Mouse (Mus musculus): ENCODE data around the gene Tbrg1. TPM values are rescaled to one million over a fixed set of nuclear protein-coding genes. Genes with fewer than 3 reads are reported as not detected.

The Tbrg1 gene
- total and polyA plus RNA-seq, 2 experiments from 2014 or later = 63.5 to 97.0 TPM

DNA sequence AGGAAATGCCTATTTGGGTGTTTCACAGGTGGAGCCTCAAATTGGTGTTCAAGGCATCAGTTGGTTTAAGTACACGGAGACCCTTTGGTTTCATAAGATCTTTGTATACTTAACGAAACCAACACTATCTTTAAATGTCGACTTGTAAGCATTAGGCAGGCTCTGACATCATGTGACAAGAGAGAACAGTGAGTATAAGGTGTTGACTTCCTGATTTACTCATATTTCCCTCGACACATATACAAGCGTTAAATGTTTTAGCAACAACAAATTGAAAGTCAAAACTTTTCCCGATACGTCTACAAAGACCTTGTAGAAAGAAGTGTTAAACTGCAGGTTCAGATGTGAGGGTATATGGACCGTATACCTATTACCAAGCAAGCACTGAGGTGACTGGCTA is 1.2 kb downstream of the Tbrg1 start:
- Histone ChIP-seq H3K36me3 (ENCODE audit: insufficient read depth) (peaks cover 30% of the 10 kb centered on the region), H3K9ac (no peak overlapping the region), H3K27me3 (ENCODE audit: insufficient read depth, low read length) (no peaks in the 10 kb centered on the region), H3K4me3 (ENCODE audit: low read depth, low read length) (peak overlapping the region; percentile 75), H3K27ac (ENCODE audit: low read depth, low read length) (no peak overlapping the region), H3K9me3 (ENCODE audit: low read length) (no peaks in the 10 kb centered on the region), H3K4me1 (ENCODE audit: insufficient read depth) (peaks cover 12% of the 10 kb centered on the region; the same call in 1 of the 2 replicates), H3K4me2 (ENCODE audit: low read depth) (peak overlapping the region; percentile 77)
- no peak for ATAC-seq
- WGBS = 73% methylated on average over 8 of the region's 8 CpGs
- TF ChIP-seq CTCF (IDR thresholded peaks at IDR 0.05; ENCODE audit: low read depth) = no peak
- no peak for DNase-seq

DNA sequence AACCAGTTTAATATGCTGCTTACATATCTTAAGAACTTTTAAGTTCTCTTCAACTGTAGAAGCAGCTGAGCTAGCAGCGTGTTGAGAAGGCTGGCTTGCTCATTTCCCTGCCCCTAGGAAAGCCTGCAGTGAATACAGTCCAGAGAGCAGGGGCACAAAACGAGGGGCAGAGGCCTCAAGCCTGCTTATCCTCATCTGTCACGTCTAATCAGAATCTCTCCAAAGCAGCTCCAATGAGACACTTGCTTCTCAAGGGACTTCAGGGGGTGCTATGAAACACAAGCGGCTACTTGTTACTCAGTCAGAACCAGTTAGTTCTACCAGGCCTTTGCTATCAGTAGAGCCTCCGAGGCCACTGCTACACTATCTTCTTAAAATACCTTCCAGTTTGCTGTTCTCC is 3.3 kb downstream of the Tbrg1 start:
- TF ChIP-seq CTCF (IDR thresholded peaks at IDR 0.05; ENCODE audit: low read depth) = no peak
- Histone ChIP-seq H3K9ac (no peak overlapping the region), H3K27me3 (ENCODE audit: insufficient read depth, low read length) (no peaks in the 10 kb centered on the region), H3K4me1 (ENCODE audit: insufficient read depth) (peaks cover 12% of the 10 kb centered on the region; the same call in 1 of the 2 replicates), H3K4me2 (ENCODE audit: low read depth) (no peak overlapping the region), H3K4me3 (ENCODE audit: low read depth, low read length) (no peak overlapping the region), H3K36me3 (ENCODE audit: insufficient read depth) (peaks cover 50% of the 10 kb centered on the region), H3K9me3 (ENCODE audit: low read length) (no peaks in the 10 kb centered on the region), H3K27ac (ENCODE audit: low read depth, low read length) (no peak overlapping the region)
- 89% methylated on average over 5 of the region's 5 CpGs for WGBS
- ATAC-seq (no peak), DNase-seq (no peak)

DNA sequence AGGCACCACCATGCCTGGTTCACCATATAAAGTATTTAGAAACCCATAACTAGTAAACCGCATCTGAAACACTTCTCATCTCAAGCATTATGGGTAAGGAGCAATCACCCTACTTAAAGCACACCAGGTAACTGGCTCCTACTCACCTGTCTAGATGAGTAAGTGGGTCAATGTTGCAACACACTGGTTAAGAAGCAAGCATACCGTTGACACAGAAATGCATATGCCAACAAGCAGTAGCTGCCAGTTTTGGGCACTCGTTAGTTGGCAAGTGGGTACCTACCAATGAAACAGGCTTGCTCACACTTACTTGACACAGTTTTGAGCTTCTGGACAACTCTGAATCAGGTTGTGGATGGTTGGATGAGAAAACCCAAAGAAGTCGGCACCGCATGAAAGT is 6.5 kb downstream of the Tbrg1 start:
- H3K9me3 ChIP-seq (ENCODE audit: low read length) = no peaks in the 10 kb centered on the region
- peaks cover 64% of the 10 kb centered on the region for H3K36me3 ChIP-seq (ENCODE audit: insufficient read depth)
- no peak for TF ChIP-seq CTCF (IDR thresholded peaks at IDR 0.05; ENCODE audit: low read depth)
- H3K4me1 ChIP-seq (ENCODE audit: insufficient read depth) = no peaks in the 10 kb centered on the region
- no peak overlapping the region for H3K9ac ChIP-seq
- H3K27me3 ChIP-seq (ENCODE audit: insufficient read depth, low read length) = no peaks in the 10 kb centered on the region
- WGBS = 94% methylated on average over 5 of the region's 5 CpGs
- H3K27ac ChIP-seq (ENCODE audit: low read depth, low read length) = no peak overlapping the region
- no peak for ATAC-seq
- no peak overlapping the region for H3K4me2 ChIP-seq (ENCODE audit: low read depth)
- DNase-seq = no peak
- H3K4me3 ChIP-seq (ENCODE audit: low read depth, low read length) = no peak overlapping the region

DNA sequence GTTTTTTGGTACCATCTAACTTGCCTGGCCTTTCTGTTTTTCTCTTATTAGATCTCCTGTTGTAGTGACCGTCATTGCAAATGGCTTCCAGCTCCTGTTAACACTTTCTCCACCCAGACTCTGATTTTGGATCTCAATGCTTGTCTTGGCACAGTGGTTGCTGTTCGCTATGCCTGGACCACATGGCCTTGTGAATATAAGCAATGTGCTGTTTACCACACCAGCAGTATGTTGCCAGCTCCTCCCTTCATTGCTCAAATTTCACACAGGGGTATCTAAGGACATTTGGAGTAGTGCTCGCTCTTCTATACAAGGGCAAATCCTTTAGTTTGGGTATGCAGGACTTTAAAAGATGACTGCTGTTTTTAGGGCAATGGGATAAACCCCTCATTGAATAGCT is 10.9 kb downstream of the Tbrg1 start:
- H3K4me2 ChIP-seq (ENCODE audit: low read depth) = no peak overlapping the region
- ATAC-seq (0 out of 2 replicates have a peak, but pooled peaks have one; percentile 18), DNase-seq (no peak)
- peaks cover 37% of the 10 kb centered on the region for H3K36me3 ChIP-seq (ENCODE audit: insufficient read depth)
- H3K4me3 ChIP-seq (ENCODE audit: low read depth, low read length) = no peak overlapping the region
- H3K4me1 ChIP-seq (ENCODE audit: insufficient read depth) = no peaks in the 10 kb centered on the region
- H3K9me3 ChIP-seq (ENCODE audit: low read length) = no peaks in the 10 kb centered on the region
- no peak for TF ChIP-seq CTCF (IDR thresholded peaks at IDR 0.05; ENCODE audit: low read depth)
- H3K27me3 ChIP-seq (ENCODE audit: insufficient read depth, low read length) = no peaks in the 10 kb centered on the region
- 67% methylated on average over 3 of the region's 3 CpGs for WGBS
- H3K9ac ChIP-seq = no peak overlapping the region
- H3K27ac ChIP-seq (ENCODE audit: low read depth, low read length) = no peak overlapping the region

DNA sequence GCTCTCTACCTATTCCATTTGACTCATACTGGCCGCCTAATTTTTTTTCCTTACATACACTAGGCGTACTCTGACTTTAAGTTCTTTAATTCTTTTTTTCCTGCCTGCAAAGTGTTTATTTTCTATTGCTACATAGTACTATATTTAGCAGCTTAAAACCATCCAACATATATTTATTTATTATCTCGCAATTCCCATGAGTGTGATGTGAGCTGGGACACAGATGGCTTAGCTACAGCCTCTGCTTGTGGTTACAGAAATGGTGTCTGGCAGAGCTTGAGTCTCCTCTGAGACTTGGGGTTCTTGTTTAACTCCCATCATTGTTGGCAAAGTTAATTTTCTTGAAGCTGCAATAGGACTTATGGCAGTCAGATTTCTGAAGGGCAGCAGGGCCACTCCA is 18.4 kb downstream of the Tbrg1 start:
- no peak overlapping the region for H3K4me2 ChIP-seq (ENCODE audit: low read depth)
- H3K9ac ChIP-seq = no peak overlapping the region
- no peak for TF ChIP-seq CTCF (IDR thresholded peaks at IDR 0.05; ENCODE audit: low read depth)
- no peak overlapping the region for H3K27ac ChIP-seq (ENCODE audit: low read depth, low read length)
- 78% methylated on average over 3 of the region's 3 CpGs for WGBS
- ATAC-seq (no peak), DNase-seq (no peak)
- no peaks in the 10 kb centered on the region for H3K9me3 ChIP-seq (ENCODE audit: low read length)
- no peaks in the 10 kb centered on the region for H3K36me3 ChIP-seq (ENCODE audit: insufficient read depth)
- H3K4me1 ChIP-seq (ENCODE audit: insufficient read depth) = no peaks in the 10 kb centered on the region
- H3K4me3 ChIP-seq (ENCODE audit: low read depth, low read length) = no peak overlapping the region
- H3K27me3 ChIP-seq (ENCODE audit: insufficient read depth, low read length) = no peaks in the 10 kb centered on the region

DNA sequence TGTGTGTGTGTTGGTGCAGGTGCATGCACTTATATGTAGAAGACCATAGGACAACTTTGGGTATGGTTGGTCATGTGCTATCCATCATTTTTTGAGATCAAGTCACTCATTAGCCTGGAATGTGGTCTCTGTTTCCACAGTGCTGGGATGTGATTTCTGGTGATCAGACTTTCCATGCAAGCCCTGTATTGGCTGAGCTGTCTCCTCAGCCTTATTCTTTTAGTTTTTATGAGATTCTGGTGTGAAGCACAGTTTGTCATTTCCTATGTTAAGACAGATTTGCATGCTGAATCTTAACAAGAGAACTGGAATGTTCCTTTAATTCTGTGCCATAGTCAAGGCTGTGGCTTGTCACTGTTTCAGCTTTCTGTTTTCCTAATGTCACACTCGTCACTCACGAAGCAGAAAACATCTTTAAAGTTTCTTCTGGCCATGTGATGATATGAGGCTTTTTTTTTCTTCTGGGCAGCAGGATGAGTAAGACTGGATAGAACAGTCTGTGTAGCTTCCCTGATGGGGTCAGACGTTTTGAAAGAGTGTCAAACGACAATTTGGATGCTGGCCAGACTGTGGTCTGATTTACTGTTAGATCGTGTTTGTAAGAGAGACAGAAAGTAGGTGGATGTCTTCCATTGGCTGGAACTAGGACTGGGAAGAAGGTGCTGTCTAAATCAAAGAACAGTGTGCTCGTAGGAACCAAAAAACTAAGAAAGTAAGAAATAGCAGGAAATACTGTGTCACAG is 20.1 kb downstream of the Tbrg1 start:
- ATAC-seq (peak; percentile 72), DNase-seq (peak; percentile 43)
- no peak for TF ChIP-seq CTCF (IDR thresholded peaks at IDR 0.05; ENCODE audit: low read depth)
- Histone ChIP-seq H3K9ac (no peak overlapping the region), H3K27me3 (ENCODE audit: insufficient read depth, low read length) (no peaks in the 10 kb centered on the region), H3K27ac (ENCODE audit: low read depth, low read length) (peak overlapping the region; percentile 54), H3K4me2 (ENCODE audit: low read depth) (no peak overlapping the region), H3K4me1 (ENCODE audit: insufficient read depth) (no peaks in the 10 kb centered on the region), H3K4me3 (ENCODE audit: low read depth, low read length) (no peak overlapping the region), H3K36me3 (ENCODE audit: insufficient read depth) (no peaks in the 10 kb centered on the region), H3K9me3 (ENCODE audit: low read length) (no peaks in the 10 kb centered on the region)
- 43% methylated on average over 6 of the region's 6 CpGs for WGBS

DNA sequence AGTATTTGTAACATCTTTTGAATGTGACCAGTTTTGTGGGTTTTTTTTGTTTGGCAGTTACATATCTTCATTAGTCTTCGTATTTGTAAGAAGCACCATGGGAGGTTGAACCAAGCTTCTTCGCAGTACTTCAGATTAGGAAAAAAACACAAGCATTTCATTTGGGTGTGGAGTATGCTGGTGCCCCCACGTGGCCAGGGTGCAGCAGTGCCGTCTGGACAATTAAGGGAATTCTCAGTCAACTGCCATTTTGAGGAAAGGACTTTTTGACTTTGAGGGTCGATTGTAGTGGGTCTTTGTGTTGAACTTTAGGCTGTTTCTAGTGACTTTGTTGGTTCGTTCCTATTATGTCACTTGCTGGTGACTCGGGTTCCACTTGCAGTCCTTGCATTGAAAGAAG is 20.8 kb downstream of the Tbrg1 start:
- 14% methylated on average over 7 of the region's 7 CpGs for WGBS
- Histone ChIP-seq H3K9me3 (ENCODE audit: low read length) (no peaks in the 10 kb centered on the region), H3K36me3 (ENCODE audit: insufficient read depth) (no peaks in the 10 kb centered on the region), H3K4me3 (ENCODE audit: low read depth, low read length) (no peak overlapping the region), H3K9ac (no peak overlapping the region), H3K4me1 (ENCODE audit: insufficient read depth) (no peaks in the 10 kb centered on the region), H3K27ac (ENCODE audit: low read depth, low read length) (peak overlapping the region; percentile 54), H3K27me3 (ENCODE audit: insufficient read depth, low read length) (no peaks in the 10 kb centered on the region), H3K4me2 (ENCODE audit: low read depth) (no peak overlapping the region)
- ATAC-seq = peak; percentile 57; the same call in 1 of the 2 replicates
- peak; percentile 73 for DNase-seq
- TF ChIP-seq CTCF (IDR thresholded peaks at IDR 0.05; ENCODE audit: low read depth) = peak; percentile 84
